Mouse (Mus musculus): ENCODE data around the gene Msl1.

DNA sequence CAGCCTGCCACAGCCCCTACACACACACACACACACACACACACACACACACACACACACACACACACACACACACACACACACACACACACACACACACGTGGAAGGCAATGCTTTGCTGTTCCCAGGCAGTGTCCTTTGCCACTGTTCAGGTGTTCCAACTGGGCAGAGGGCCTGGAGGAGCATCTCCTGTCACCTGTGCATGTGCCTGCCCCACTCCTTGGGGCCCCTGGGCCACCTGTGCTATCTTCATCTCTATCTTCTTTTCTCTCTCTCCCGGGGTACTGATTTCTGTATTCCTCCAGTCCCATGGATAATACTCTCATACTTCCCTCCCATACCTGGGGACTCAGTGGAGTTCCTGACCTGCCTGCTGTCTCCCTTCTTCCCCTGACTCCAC lies 29.0 kb upstream of the Msl1 start:
- TF ChIP-seq CTCF (conservative IDR thresholded peaks at IDR 0.05; ENCODE audit: insufficient read depth, insufficient read length, low read depth, low read length) (no peak), POLR2A (IDR thresholded peaks at IDR 0.05; ENCODE audit: low read depth, low read length) (no peak)

Measured in kidney, adult 2 months (tissue).